Mouse (Mus musculus): ENCODE data around the gene Fsip1. TPM values are rescaled to one million over a fixed set of nuclear protein-coding genes. Genes with fewer than 3 reads are reported as not detected.
"Not testable (repeated sequence)": the region's sequence is repeated elsewhere in the genome, so short reads cannot be mapped to it uniquely, and the experiment has no call there.

Fsip1 gene
- total and polyA plus RNA-seq, 3 experiments: 0.17 to 0.49 (median 0.47) TPM

DNA sequence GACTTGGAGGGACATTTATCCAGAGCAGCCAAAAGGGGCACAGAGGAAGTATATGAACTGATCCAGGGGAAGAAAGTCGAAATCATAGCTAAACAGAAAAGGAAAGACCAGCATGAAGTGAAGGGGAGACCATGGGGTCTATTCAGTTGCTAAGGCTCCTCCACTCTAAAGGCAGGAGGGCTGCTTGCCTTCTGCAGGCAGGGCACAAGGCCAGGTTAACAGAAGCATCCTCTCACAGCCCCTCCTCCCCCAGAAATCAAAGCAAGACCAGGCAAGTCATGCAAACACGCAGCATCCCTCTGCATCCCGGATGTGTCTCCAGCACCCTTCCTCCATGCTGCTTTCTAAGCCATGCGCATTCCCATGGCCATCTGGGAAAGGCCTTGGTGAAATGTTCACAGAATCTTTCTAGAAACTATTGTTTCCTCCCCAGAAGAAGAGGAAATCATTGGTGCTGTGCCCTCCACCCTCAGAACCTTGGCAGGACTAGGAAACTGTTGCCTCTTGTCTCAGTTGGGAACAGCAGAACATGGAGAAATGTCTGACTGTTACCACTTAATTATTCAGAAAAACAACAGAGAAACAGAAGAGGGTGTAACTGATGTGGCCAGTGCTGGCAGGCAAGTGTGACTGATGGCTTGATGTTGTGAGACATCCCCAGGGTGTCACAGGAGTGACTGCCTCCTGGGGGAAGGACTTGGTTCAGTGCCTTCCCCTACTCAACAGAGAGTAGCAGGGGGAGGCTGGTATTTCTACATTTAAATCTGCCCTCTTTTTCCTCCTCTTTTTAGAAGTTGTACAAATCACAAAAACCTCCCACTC is 108.2 kb downstream of the Fsip1 start:
- Histone ChIP-seq H3K4me3 (replicated peaks in 1 of 3; ENCODE audit: low read depth in 2 of 3, low read length in 2 of 3, poor library complexity in 1 of 3) (no peak overlapping the region), H3K27me3 (replicated peaks) (no peaks in the 10 kb centered on the region), H3K9ac (ENCODE audit: insufficient read depth, low read depth) (no peak overlapping the region), H3K9me3 (replicated peaks; ENCODE audit: low read length) (no peaks in the 10 kb centered on the region), H3K4me1 (ENCODE audit: control insufficient read depth in 1 of 2, insufficient read depth in 2 of 2) (peaks cover 0 to 2% of the 10 kb centered on the region in 2 experiments; a peak in 2 of 4 replicates), H3K4me2 (ENCODE audit: insufficient read depth, low read depth, poor library complexity, severe bottlenecking) (no peak overlapping the region), H3K79me2 (replicated peaks; ENCODE audit: control insufficient read depth, extremely low read depth, insufficient read depth, poor library complexity, severe bottlenecking) (no peaks in the 10 kb centered on the region), H3K27ac (ENCODE audit: insufficient read depth, low read depth) (no peak overlapping the region), H3K36me3 (replicated peaks in 1 of 2; ENCODE audit: control insufficient read depth in 1 of 2, insufficient read depth in 1 of 2, low read length in 1 of 2) (no peaks in the 10 kb centered on the region)
- no peak for TF ChIP-seq NELFE (IDR thresholded peaks at IDR 0.05; ENCODE audit: low read depth, low read length)
- TF ChIP-seq ZKSCAN1 (IDR thresholded peaks at IDR 0.05; ENCODE audit: borderline replicate concordance, low read depth, low read length): no peak
- no peak for TF ChIP-seq USF2 (conservative IDR thresholded peaks at IDR 0.05; ENCODE audit: low read depth, low read length)
- TF ChIP-seq HCFC1 (IDR thresholded peaks at IDR 0.05; ENCODE audit: low read depth, low read length): no peak
- TF ChIP-seq CHD1 (IDR thresholded peaks at IDR 0.05; ENCODE audit: low read depth, low read length): no peak
- no peak for TF ChIP-seq SIN3A (IDR thresholded peaks at IDR 0.05; ENCODE audit: low read length)
- no peak for TF ChIP-seq GABPA (IDR thresholded peaks at IDR 0.05; ENCODE audit: insufficient replicate concordance, low read depth, low read length)
- no peak for TF ChIP-seq MAFK (IDR thresholded peaks at IDR 0.05; ENCODE audit: insufficient replicate concordance, low read length)
- no peak for TF ChIP-seq TCF12 (IDR thresholded peaks at IDR 0.05; ENCODE audit: low read depth, low read length)
- no peak for TF ChIP-seq NRF1 (IDR thresholded peaks at IDR 0.05; ENCODE audit: low read depth, low read length)
- TF ChIP-seq MYC (IDR thresholded peaks at IDR 0.05; ENCODE audit: low read depth, low read length): no peak
- TF ChIP-seq JUN (IDR thresholded peaks at IDR 0.05; ENCODE audit: insufficient read depth, low read depth, low read length): no peak
- no peak for TF ChIP-seq MEF2A (IDR thresholded peaks at IDR 0.05; ENCODE audit: borderline replicate concordance, low read depth, low read length)
- no peak for TF ChIP-seq E2F4 (IDR thresholded peaks at IDR 0.05; ENCODE audit: insufficient replicate concordance, low read depth, low read length)
- no peak for TF ChIP-seq KAT2A (IDR thresholded peaks at IDR 0.05; ENCODE audit: insufficient replicate concordance, low read length)
- no peak for TF ChIP-seq PAX5 (IDR thresholded peaks at IDR 0.05; ENCODE audit: low read length)
- no peak for TF ChIP-seq POLR2A (IDR thresholded peaks at IDR 0.05; ENCODE audit: low read depth, low read length)
- no peak for TF ChIP-seq BHLHE40 (IDR thresholded peaks at IDR 0.05; ENCODE audit: low read depth, low read length)
- no peak for DNase-seq (ENCODE audit: extremely low read depth)
- in situ Hi-C loops (cut with MboI; ENCODE audit: low pct_ligation_motif_present, low pct_unique_long_range_greater_than_20kb, low sequenced_read_pairs) (no loop called here), dilution Hi-C loops (cut with MboI; ENCODE audit: extremely low pct_ligation_motif_present, extremely low pct_unique_long_range_greater_than_20kb, low sequenced_read_pairs) (no loop called here)

- H3K9ac ChIP-seq (ENCODE audit: insufficient read depth, low read depth); H3K79me2 ChIP-seq (replicated peaks; ENCODE audit: control insufficient read depth, extremely low read depth, insufficient read depth, poor library complexity, severe bottlenecking); H3K9me3 ChIP-seq (replicated peaks; ENCODE audit: low read length); H3K4me2 ChIP-seq (ENCODE audit: insufficient read depth, low read depth, poor library complexity, severe bottlenecking); DNase-seq (ENCODE audit: extremely low read depth); H3K27ac ChIP-seq (ENCODE audit: insufficient read depth, low read depth); dilution Hi-C loops (cut with MboI; ENCODE audit: extremely low pct_ligation_motif_present, extremely low pct_unique_long_range_greater_than_20kb, low sequenced_read_pairs); H3K27me3 ChIP-seq (replicated peaks); H3K4me3 ChIP-seq (replicated peaks in 1 of 3; ENCODE audit: low read depth in 2 of 3, low read length in 2 of 3, poor library complexity in 1 of 3); H3K4me1 ChIP-seq (ENCODE audit: control insufficient read depth in 1 of 2, insufficient read depth in 2 of 2); H3K36me3 ChIP-seq (replicated peaks in 1 of 2; ENCODE audit: control insufficient read depth in 1 of 2, insufficient read depth in 1 of 2, low read length in 1 of 2); in situ Hi-C loops (cut with MboI; ENCODE audit: low pct_ligation_motif_present, low pct_unique_long_range_greater_than_20kb, low sequenced_read_pairs): not testable (repeated sequence)
These were observed 109.0 kb downstream of the Fsip1 start for GRCm38 (mm10) chr2:118147749-118148148.

Measured in CH12.LX (cell line).